ENCODE assay signal across 8 mouse cellular contexts in the genomic region with DNA sequence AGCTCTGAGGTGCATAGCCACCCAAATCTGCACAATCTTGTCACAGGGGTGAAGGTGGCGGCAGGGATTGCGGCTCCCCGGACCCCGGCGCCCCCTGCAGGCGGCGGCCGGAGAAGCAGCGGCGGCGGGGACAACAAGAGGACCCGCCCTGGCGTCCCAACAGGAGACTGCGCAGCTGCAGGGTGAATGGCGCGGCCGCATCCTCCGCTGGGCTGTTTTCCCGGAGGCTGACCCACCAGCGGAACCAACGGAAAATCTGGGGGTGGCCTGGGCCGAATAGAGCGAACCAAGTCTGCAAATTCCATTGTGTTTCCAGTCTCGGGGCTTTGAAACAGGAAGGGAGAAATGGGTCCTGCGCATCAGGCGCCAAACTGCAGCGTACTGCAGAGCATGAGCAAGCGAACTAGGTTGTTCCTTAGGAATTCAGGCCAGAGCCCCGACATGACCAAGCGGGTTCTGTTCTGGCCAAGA. TPM values are rescaled to one million over a fixed set of nuclear protein-coding genes. Genes with fewer than 3 reads are reported as not detected.
DNase-seq lines count a peak whose midpoint lies in the region; ATAC-seq and TF ChIP-seq lines count a peak whose summit lies in the region.

No protein-coding gene starts in this region.

- peak overlapping the region; percentile 22; the same call in 1 of the 2 replicates for H3K9ac ChIP-seq in intestine, postnatal 0 days (ENCODE audit: low read depth, low read length)

- H3K36me3 ChIP-seq in intestine, postnatal 0 days (ENCODE audit: control insufficient read depth, insufficient read depth) = no peaks in the 10 kb centered on the region
- H3K36me3 ChIP-seq in midbrain, embryonic 10.5 days = no peaks in the 10 kb centered on the region

- peak; percentile 94 for TF ChIP-seq CTCF in intestine, postnatal 0 days (IDR thresholded peaks at IDR 0.05; ENCODE audit: low read depth)

- H3K4me2 ChIP-seq in intestine, postnatal 0 days (replicated peaks; ENCODE audit: low read depth) = peak overlapping the region; percentile 72

- H3K4me1 ChIP-seq in intestine, postnatal 0 days (replicated peaks; ENCODE audit: control insufficient read depth, insufficient read depth, low read length) = no peaks in the 10 kb centered on the region
- H3K4me1 ChIP-seq in midbrain, embryonic 10.5 days = peaks cover 10% of the 10 kb centered on the region

- H3K27ac ChIP-seq in intestine, postnatal 0 days (ENCODE audit: low read depth, low read length) = no peak overlapping the region; the same call in 1 of the 2 replicates
- peak overlapping the region; percentile 91 for H3K27ac ChIP-seq in midbrain, embryonic 10.5 days (replicated peaks)

- ATAC-seq in intestine, postnatal 0 days = peak; percentile 69

- H3K4me3 ChIP-seq in intestine, postnatal 0 days (ENCODE audit: low read depth, low read length) = peak overlapping the region; percentile 39
- peak overlapping the region; percentile 66 for H3K4me3 ChIP-seq in midbrain, embryonic 10.5 days

- peaks cover 4% of the 10 kb centered on the region; the same call in 1 of the 2 replicates for H3K27me3 ChIP-seq in intestine, postnatal 0 days (replicated peaks; ENCODE audit: control insufficient read depth, insufficient read depth, low read length)
- peaks cover 6% of the 10 kb centered on the region; the same call in 1 of the 2 replicates for H3K27me3 ChIP-seq in midbrain, embryonic 10.5 days (ENCODE audit: low read depth, poor library complexity, severe bottlenecking)

- under 1% methylated on average over 30 of the region's 30 CpGs for WGBS in intestine, postnatal 0 days
- under 1% methylated on average over 30 of the region's 30 CpGs for WGBS in midbrain, embryonic 10.5 days

- peak; percentile 97 for DNase-seq in adrenal gland, postnatal 10 days
- DNase-seq in embryo, embryonic 9.5 days (ENCODE audit: extremely low spot score) = peak; percentile 94
- peak; percentile 94 for DNase-seq in gastrocnemius, postnatal 4 days (ENCODE audit: low spot score in 2 of 2)
- peak; percentile 96 to 98 for DNase-seq in left cerebral cortex, postnatal 36 days (ENCODE audit: low spot score in 2 of 2)
- peak; percentile 94 for DNase-seq in midbrain, embryonic 10.5 days (ENCODE audit: low spot score)
- DNase-seq in right cerebral cortex, postnatal 36 days (ENCODE audit: low spot score in 2 of 2) = peak; percentile 89 to 91
- DNase-seq in urinary bladder, postnatal 4 days (ENCODE audit: low spot score in 2 of 2) = peak; percentile 94

- H3K9me3 ChIP-seq in intestine, postnatal 0 days (ENCODE audit: control insufficient read depth) = no peaks in the 10 kb centered on the region
- H3K9me3 ChIP-seq in midbrain, embryonic 10.5 days (replicated peaks) = no peaks in the 10 kb centered on the region

- intact Hi-C loops in left cerebral cortex, postnatal 36 days (cut with DNase I) = loop anchor here (1.0 to 10.0 kb wide), 2 partner anchors 51 to 129 kb away; no protein-coding TSS in a partner anchor

RNA-seq across cellular contexts. Expression of gene Apobec3, which starts 8.1 kb away (rescaled TPM):
- 10 to 100 TPM; 16.0 to 30.6 TPM for total RNA-seq in adrenal gland, postnatal 10 days (2021)
- total RNA-seq in gastrocnemius, postnatal 4 days (2021) = 10 to 100 TPM; 10.2 to 13.4 TPM
- polyA plus RNA-seq in intestine, postnatal 0 days (2015; fragmentation: Nextera tagmentation; extraction: Ambion mirVana) = 5.1 and 6.4 TPM in 2 replicates
- total RNA-seq in left cerebral cortex, postnatal 36 days (2021) = 1 to 10 TPM; 4.9 to 5.1 TPM
- polyA plus RNA-seq in midbrain, embryonic 10.5 days (2016; fragmentation: Nextera tagmentation; extraction: Ambion mirVana) = 6.2 and 8.5 TPM in 2 replicates

RNA-seq across cellular contexts. Expression of gene Cbx6, which starts 48.9 kb away (rescaled TPM):
- total RNA-seq in adrenal gland, postnatal 10 days (2021) = 10 to 100 TPM; 58.8 to 68.4 TPM
- 10 to 100 TPM; 58.9 to 59.7 TPM for total RNA-seq in gastrocnemius, postnatal 4 days (2021)
- 13.8 and 15.7 TPM in 2 replicates for polyA plus RNA-seq in intestine, postnatal 0 days (2015; fragmentation: Nextera tagmentation; extraction: Ambion mirVana)
- 100 to 1,000 TPM; 412 to 417 TPM for total RNA-seq in left cerebral cortex, postnatal 36 days (2021)
- 24.0 and 30.4 TPM in 2 replicates for polyA plus RNA-seq in midbrain, embryonic 10.5 days (2016; fragmentation: Nextera tagmentation; extraction: Ambion mirVana)

RNA-seq across cellular contexts. Expression of gene Npcd, which starts 49.4 kb away (rescaled TPM):
- total RNA-seq in adrenal gland, postnatal 10 days (2021) = 1 to 10 TPM; 1.2 to 1.7 TPM
- 1 to 10 TPM; 1.3 to 1.5 TPM for total RNA-seq in gastrocnemius, postnatal 4 days (2021)
- 0.61 TPM in 1 of 2 replicates, not detected in the other for polyA plus RNA-seq in intestine, postnatal 0 days (2015; fragmentation: Nextera tagmentation; extraction: Ambion mirVana)
- total RNA-seq in left cerebral cortex, postnatal 36 days (2021) = 10 to 100 TPM; 17.3 to 19.1 TPM
- polyA plus RNA-seq in midbrain, embryonic 10.5 days (2016; fragmentation: Nextera tagmentation; extraction: Ambion mirVana) = 0.16 TPM in 1 of 2 replicates, not detected in the other

Comparison
In these comparisons a context has a peak if more than half of its experiments do, and no peak if none do; other contexts are left out.
1. RNA of gene Cbx6, which starts 48.9 kb away (total RNA-seq): 412 to 417 TPM in left cerebral cortex, postnatal 36 days; 58.8 to 68.4 TPM in adrenal gland, postnatal 10 days and 58.9 to 59.7 TPM in gastrocnemius, postnatal 4 days; every median in the first group is over 4 times any median in the second.
2. RNA of gene Npcd, which starts 49.4 kb away (total RNA-seq): 17.3 to 19.1 TPM in left cerebral cortex, postnatal 36 days; 1.2 to 1.7 TPM in adrenal gland, postnatal 10 days and 1.3 to 1.5 TPM in gastrocnemius, postnatal 4 days; every median in the first group is over 4 times any median in the second.
3. Peak in every context shown above with its lines, with median percentiles within 50 percentile points of each other: DNase-seq.